19 mouse cellular contexts compared by ENCODE assay signal in the genomic region with DNA sequence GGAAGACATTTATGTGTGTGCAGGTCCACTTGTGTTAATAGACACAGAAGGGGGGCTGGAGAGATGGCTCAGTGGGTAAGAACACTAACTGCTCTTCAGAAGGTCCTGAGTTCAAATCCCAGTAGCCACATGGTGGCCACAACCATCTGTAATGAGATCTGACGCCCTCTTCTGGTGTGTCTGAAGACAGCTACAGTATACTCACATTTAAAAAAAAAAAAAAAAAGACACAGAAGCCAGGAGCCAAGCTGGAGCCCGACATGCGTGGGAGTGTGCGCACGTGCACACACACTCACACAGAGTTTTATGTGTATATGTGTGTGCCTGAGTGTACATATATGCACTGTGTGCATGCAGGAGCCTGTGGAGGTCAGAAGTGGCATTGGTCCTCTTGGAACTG.
"Had no signal": no experiment of that assay in that cellular context is flagged by ENCODE, and none has a peak within 500 bp of the region (broad histone marks: within the 10 kb centered on the region; RNA-seq: fewer than 3 reads in every experiment).

No protein-coding gene starts in this region.

- H3K27me3 ChIP-seq: limb, embryonic 13.5 days; liver, embryonic 12.5 days; midbrain, embryonic 12.5 days; midbrain, embryonic 15.5 days; neural tube, embryonic 12.5 days; neural tube, embryonic 15.5 days; stomach, embryonic 15.5 days had no signal

- DNase-seq: kidney, postnatal 25 days; liver; lung, embryonic 14.5 days; right cerebral cortex, adult 18-20 months; right cerebral cortex, postnatal 25 days; spleen, adult 18-20 months; thymus, adult 18-20 months; thymus, postnatal 36 days had no signal

- H3K9ac ChIP-seq: limb, embryonic 13.5 days; liver, embryonic 12.5 days; lung, embryonic 14.5 days; midbrain, embryonic 12.5 days; midbrain, embryonic 15.5 days; neural tube, embryonic 12.5 days; neural tube, embryonic 15.5 days; stomach, embryonic 15.5 days had no signal

- H3K9me3 ChIP-seq: limb, embryonic 10.5 days; limb, embryonic 13.5 days; liver, embryonic 12.5 days; midbrain, embryonic 12.5 days; midbrain, embryonic 15.5 days; neural tube, embryonic 12.5 days; neural tube, embryonic 15.5 days; stomach, embryonic 15.5 days had no signal

- H3K4me3 ChIP-seq: limb, embryonic 10.5 days; limb, embryonic 13.5 days; liver, embryonic 12.5 days; midbrain, embryonic 12.5 days; midbrain, embryonic 15.5 days; neural tube, embryonic 12.5 days; neural tube, embryonic 15.5 days; stomach, embryonic 15.5 days had no signal

- ATAC-seq: liver, embryonic 12.5 days; lung, postnatal 0 days; midbrain, embryonic 15.5 days had no signal

- H3K27ac ChIP-seq: kidney, postnatal 0 days; limb, embryonic 10.5 days; limb, embryonic 13.5 days; liver, embryonic 12.5 days; macrophage; midbrain, embryonic 12.5 days; midbrain, embryonic 15.5 days; neural tube, embryonic 12.5 days; neural tube, embryonic 15.5 days; stomach, embryonic 15.5 days had no signal

- H3K36me3 ChIP-seq: midbrain, embryonic 15.5 days; neural tube, embryonic 12.5 days; neural tube, embryonic 15.5 days; stomach, embryonic 15.5 days had no signal

- H3K4me2 ChIP-seq: limb, embryonic 13.5 days; liver, embryonic 12.5 days; lung, embryonic 14.5 days; midbrain, embryonic 12.5 days; midbrain, embryonic 15.5 days; neural tube, embryonic 12.5 days; neural tube, embryonic 15.5 days; stomach, embryonic 15.5 days had no signal
